Mouse (Mus musculus): ENCODE data around the gene Mapt. TPM values are rescaled to one million over a fixed set of nuclear protein-coding genes. Genes with fewer than 3 reads are reported as not detected.

The Mapt gene
- polyA plus RNA-seq, 1 experiment: 275 TPM

DNA sequence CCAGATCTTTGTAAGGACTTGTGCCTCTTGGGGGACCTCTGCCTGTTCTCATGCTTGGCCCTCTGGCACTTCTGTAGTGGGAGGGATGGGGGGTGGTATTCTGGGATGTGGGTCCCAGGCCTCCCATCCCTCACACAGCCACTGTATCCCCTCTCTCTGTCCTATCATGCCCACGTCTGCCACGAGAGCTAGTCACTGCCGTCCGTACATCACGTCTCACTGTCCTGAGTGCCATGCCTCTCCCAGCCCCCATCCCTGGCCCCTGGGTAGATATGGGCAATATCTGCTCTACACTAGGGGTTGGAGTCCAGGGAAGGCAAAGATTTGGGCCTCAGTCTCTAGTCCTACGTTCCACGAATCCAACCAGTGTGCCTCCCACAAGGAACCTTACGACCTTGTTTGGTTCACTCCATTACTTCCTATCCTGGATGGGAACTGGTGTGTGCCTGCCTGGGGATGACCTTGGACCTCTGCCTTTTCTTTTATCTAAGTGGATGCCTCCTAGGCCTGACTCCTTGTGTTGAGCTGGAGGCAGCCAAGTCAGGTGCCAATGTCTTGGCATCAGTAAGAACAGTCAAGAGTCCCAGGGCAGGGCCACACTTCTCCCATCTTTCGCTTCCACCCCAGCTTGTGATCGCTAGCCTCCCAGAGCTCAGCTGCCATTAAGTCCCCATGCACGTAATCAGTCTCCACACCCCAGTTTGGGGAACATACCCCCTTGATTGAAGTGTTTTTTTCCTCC lies 98.2 kb downstream of the Mapt start:
- TF ChIP-seq CTCF (IDR thresholded peaks at IDR 0.05; ENCODE audit: borderline replicate concordance, insufficient read depth, low read depth, low read length) (no peak), POLR2A (IDR thresholded peaks at IDR 0.05; ENCODE audit: borderline replicate concordance, insufficient read depth, low read length) (no peak)
- Histone ChIP-seq H3K27me3 (ENCODE audit: control insufficient read depth, insufficient read depth, low read length) (no peaks in the 10 kb centered on the region), H3K27ac (ENCODE audit: insufficient read depth, low read length) (no peak overlapping the region), H3K4me3 (replicated peaks; ENCODE audit: insufficient read depth, low read depth, low read length) (no peak overlapping the region), H3K4me1 (ENCODE audit: control insufficient read depth, insufficient read depth, low read length) (peaks cover 8% of the 10 kb centered on the region)
- 80% methylated on average over 11 of the region's 11 CpGs for WGBS
- DNase-seq: peak in 1 of 2 experiments; percentile 18

DNA sequence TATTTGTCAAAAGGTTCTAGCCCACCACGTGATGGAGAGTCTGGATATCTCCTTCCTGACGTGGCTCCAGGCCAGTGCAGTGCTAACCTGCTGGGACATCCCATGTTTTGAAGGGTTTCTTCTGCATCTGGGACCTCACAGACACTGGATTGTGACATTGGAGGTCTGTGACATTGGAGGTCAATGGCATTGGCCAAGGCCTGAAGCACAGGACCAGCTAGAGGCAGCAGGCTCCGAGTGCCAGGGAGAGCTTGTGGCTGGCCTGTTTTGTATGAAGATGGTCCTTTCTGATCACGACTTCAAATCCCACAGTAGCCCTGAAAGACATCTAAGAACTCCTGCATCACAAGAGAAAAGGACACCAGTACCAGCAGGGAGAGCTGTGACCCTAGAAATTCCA lies 99.0 kb downstream of the Mapt start:
- TF ChIP-seq POLR2A (IDR thresholded peaks at IDR 0.05; ENCODE audit: borderline replicate concordance, insufficient read depth, low read length): no peak
- no peak for TF ChIP-seq CTCF (IDR thresholded peaks at IDR 0.05; ENCODE audit: borderline replicate concordance, insufficient read depth, low read depth, low read length)
- Histone ChIP-seq H3K27ac (ENCODE audit: insufficient read depth, low read length) (no peak overlapping the region), H3K4me1 (ENCODE audit: control insufficient read depth, insufficient read depth, low read length) (peaks cover 13% of the 10 kb centered on the region), H3K27me3 (ENCODE audit: control insufficient read depth, insufficient read depth, low read length) (no peaks in the 10 kb centered on the region), H3K4me3 (replicated peaks; ENCODE audit: insufficient read depth, low read depth, low read length) (no peak overlapping the region)
- WGBS: 64% methylated on average over 4 of the region's 4 CpGs
- peak in 1 of 2 experiments; percentile 23 for DNase-seq

- 25% methylated on average over 3 of the region's 3 CpGs for WGBS
- Histone ChIP-seq H3K4me3 (replicated peaks; ENCODE audit: insufficient read depth, low read depth, low read length) (no peak overlapping the region), H3K4me1 (ENCODE audit: control insufficient read depth, insufficient read depth, low read length) (peaks cover 13% of the 10 kb centered on the region), H3K27me3 (ENCODE audit: control insufficient read depth, insufficient read depth, low read length) (no peaks in the 10 kb centered on the region), H3K27ac (ENCODE audit: insufficient read depth, low read length) (no peak overlapping the region)
- DNase-seq: peak; percentile 29 to 47
- TF ChIP-seq CTCF (IDR thresholded peaks at IDR 0.05; ENCODE audit: borderline replicate concordance, insufficient read depth, low read depth, low read length) (no peak), POLR2A (IDR thresholded peaks at IDR 0.05; ENCODE audit: borderline replicate concordance, insufficient read depth, low read length) (no peak)
These were observed 100.0 kb downstream of the Mapt start for GRCm38 (mm10) chr11:104331208-104331607.

- H3K4me1 ChIP-seq (ENCODE audit: control insufficient read depth, insufficient read depth, low read length): peaks cover 13% of the 10 kb centered on the region
- no peak overlapping the region for H3K27ac ChIP-seq (ENCODE audit: insufficient read depth, low read length)
- 53% methylated on average over 5 of the region's 5 CpGs for WGBS
- no peak overlapping the region for H3K4me3 ChIP-seq (replicated peaks; ENCODE audit: insufficient read depth, low read depth, low read length)
- no peak for DNase-seq
- TF ChIP-seq POLR2A (IDR thresholded peaks at IDR 0.05; ENCODE audit: borderline replicate concordance, insufficient read depth, low read length) (no peak), CTCF (IDR thresholded peaks at IDR 0.05; ENCODE audit: borderline replicate concordance, insufficient read depth, low read depth, low read length) (no peak)
- no peaks in the 10 kb centered on the region for H3K27me3 ChIP-seq (ENCODE audit: control insufficient read depth, insufficient read depth, low read length)
These were observed 100.9 kb downstream of the Mapt start for GRCm38 (mm10) chr11:104332105-104332504.

GRCm38 (mm10) chr11:104334115-104334514 lies 102.9 kb downstream of the Mapt start:
- no peak for TF ChIP-seq CTCF (IDR thresholded peaks at IDR 0.05; ENCODE audit: borderline replicate concordance, insufficient read depth, low read depth, low read length)
- Histone ChIP-seq H3K4me1 (ENCODE audit: control insufficient read depth, insufficient read depth, low read length) (peaks cover 13% of the 10 kb centered on the region), H3K4me3 (replicated peaks; ENCODE audit: insufficient read depth, low read depth, low read length) (no peak overlapping the region), H3K27me3 (ENCODE audit: control insufficient read depth, insufficient read depth, low read length) (no peaks in the 10 kb centered on the region), H3K27ac (ENCODE audit: insufficient read depth, low read length) (no peak overlapping the region)
- no peak for DNase-seq
- 40% methylated on average over 5 of the region's 5 CpGs for WGBS

DNA sequence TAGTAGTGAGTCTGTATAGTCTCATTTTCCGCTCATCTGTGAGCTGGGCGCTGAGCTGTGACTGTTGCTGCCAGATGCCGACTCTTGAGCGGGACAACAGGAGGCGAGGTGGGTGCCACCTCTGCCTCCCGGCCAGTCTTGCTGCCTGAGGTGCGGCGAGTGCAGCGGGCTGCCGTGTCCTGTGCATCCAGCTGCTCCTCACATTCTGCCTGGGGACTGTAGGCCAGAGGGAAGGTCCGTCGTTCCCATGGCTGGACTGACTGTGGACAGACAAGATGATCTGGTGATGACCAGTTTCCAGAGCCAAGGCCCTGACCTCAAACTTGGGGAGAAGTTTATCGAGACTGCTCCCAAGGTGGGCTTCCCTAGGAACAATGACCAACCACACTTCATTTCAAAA lies 103.8 kb downstream of the Mapt start:
- H3K4me3 ChIP-seq (replicated peaks; ENCODE audit: insufficient read depth, low read depth, low read length): no peak overlapping the region
- no peak for DNase-seq
- H3K27ac ChIP-seq (ENCODE audit: insufficient read depth, low read length): 0 out of 2 replicates have a peak overlapping the region, but pooled peaks have one; percentile 26
- TF ChIP-seq POLR2A (IDR thresholded peaks at IDR 0.05; ENCODE audit: borderline replicate concordance, insufficient read depth, low read length) (no peak), CTCF (IDR thresholded peaks at IDR 0.05; ENCODE audit: borderline replicate concordance, insufficient read depth, low read depth, low read length) (no peak)
- WGBS: 67% methylated on average over 13 of the region's 13 CpGs
- H3K27me3 ChIP-seq (ENCODE audit: control insufficient read depth, insufficient read depth, low read length): no peaks in the 10 kb centered on the region
- H3K4me1 ChIP-seq (ENCODE audit: control insufficient read depth, insufficient read depth, low read length): peaks cover 13% of the 10 kb centered on the region

DNA sequence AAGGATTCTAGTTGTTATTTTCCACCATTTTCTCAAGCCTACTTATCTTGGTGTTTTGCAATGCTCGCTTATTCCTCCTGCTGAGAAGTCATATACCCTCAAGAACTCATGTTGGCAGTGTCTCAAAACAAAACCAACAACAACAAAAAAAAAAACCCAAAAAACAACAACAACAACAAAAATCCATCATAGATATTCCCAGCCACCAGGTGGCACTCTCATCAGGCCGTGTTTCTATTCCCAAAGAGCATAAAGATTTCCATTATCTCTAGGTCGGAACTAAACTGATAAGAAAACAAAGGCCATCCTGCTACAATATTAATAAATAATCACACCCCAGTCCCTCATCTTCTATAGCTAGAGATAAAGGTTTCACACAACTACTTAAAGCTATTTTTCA lies 115.7 kb downstream of the Mapt start:
- DNase-seq: peak in 1 of 2 experiments; percentile 43
- 25% methylated on average over 3 of the region's 3 CpGs for WGBS
- no peaks in the 10 kb centered on the region for H3K27me3 ChIP-seq (ENCODE audit: control insufficient read depth, insufficient read depth, low read length)
- no peak overlapping the region for H3K27ac ChIP-seq (ENCODE audit: insufficient read depth, low read length)
- TF ChIP-seq CTCF (IDR thresholded peaks at IDR 0.05; ENCODE audit: borderline replicate concordance, insufficient read depth, low read depth, low read length): peak; percentile 29; the same call in 1 of the 2 replicates
- TF ChIP-seq POLR2A (IDR thresholded peaks at IDR 0.05; ENCODE audit: borderline replicate concordance, insufficient read depth, low read length): no peak
- H3K4me3 ChIP-seq (replicated peaks; ENCODE audit: insufficient read depth, low read depth, low read length): no peak overlapping the region
- no peaks in the 10 kb centered on the region for H3K4me1 ChIP-seq (ENCODE audit: control insufficient read depth, insufficient read depth, low read length)

DNA sequence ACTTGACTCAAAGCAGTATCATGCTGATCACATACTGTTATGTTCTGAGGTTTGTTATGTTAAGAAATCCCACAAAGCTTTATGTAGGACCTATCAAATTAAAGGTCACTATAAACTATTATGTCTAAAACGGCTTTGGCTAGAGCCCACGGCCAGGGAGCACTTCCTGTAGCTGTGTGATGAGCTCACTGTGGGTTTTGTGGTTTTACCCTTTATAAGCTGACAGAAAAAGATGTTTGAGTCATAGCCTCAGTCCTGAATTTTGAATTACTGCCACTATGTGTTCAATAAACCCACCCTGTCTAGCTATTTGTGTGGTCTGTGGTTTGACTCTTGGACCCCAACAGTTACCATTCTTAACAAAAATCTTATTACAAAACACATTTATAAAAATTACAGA lies 130.6 kb downstream of the Mapt start:
- H3K27ac ChIP-seq (ENCODE audit: insufficient read depth, low read length): no peak overlapping the region
- TF ChIP-seq CTCF (IDR thresholded peaks at IDR 0.05; ENCODE audit: borderline replicate concordance, insufficient read depth, low read depth, low read length) (no peak), POLR2A (IDR thresholded peaks at IDR 0.05; ENCODE audit: borderline replicate concordance, insufficient read depth, low read length) (no peak)
- H3K4me1 ChIP-seq (ENCODE audit: control insufficient read depth, insufficient read depth, low read length): no peaks in the 10 kb centered on the region
- H3K4me3 ChIP-seq (replicated peaks; ENCODE audit: insufficient read depth, low read depth, low read length): no peak overlapping the region
- no peak for DNase-seq
- no peaks in the 10 kb centered on the region for H3K27me3 ChIP-seq (ENCODE audit: control insufficient read depth, insufficient read depth, low read length)
- WGBS: 52% methylated on average over 2 of the region's 2 CpGs
